Mouse (Mus musculus) testis, adult 2 months (tissue): ENCODE data around the gene Arhgap11a.

Source experiments
- CTCF ChIP-seq: fragments of 200-500 bp; IDR thresholded peaks from 2 replicates; pipeline ENCODE4 v1.5.1; 2012; ENCODE audit warnings: low read depth, mild to moderate bottlenecking, inconsistent platforms, low read length, moderate library complexity; ENCODE audit not compliant: control insufficient read depth, insufficient read depth, insufficient replicate concordance
- POLR2A ChIP-seq: fragments of 200-500 bp; IDR thresholded peaks from 2 replicates; pipeline ENCODE4 v1.6.1; 2012; ENCODE audit warnings: low read depth, mild to moderate bottlenecking, inconsistent platforms, low read length, moderate library complexity; ENCODE audit not compliant: control insufficient read depth

DNA sequence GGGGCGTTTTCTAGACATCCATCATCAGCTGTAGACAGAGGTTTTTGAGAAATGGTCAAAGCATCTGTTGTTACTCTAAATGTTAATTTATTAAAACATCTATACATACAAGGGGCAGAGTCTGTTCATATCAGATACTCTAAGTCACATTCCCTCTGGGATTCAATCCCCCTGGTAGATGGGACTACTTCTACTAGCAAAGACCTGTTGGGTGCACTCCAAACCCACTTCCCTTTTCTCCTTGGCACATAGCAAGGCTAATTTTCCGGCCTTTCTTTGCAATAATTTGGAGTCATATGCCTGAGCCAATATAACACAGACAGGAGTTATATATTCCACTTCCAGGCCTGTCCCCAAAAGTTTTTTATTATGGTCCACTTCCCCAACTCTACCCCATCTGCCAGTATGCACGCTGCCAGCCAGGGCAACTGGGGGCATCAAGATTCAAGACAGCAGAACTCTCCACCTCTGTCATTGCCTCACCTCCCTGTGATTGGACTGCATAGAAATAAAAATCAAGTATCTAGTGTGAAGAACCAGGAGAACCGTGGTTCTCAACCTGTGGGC lies 59.6 kb downstream of the Arhgap11a start:
- TF ChIP-seq CTCF (no peak), POLR2A (no peak)
